Mouse (Mus musculus): ENCODE data around the gene Exosc5. TPM values are rescaled to one million over a fixed set of nuclear protein-coding genes. Genes with fewer than 3 reads are reported as not detected.

Gene Exosc5
- total and polyA plus RNA-seq, 3 experiments, result 105 to 125 (median 123) TPM

GRCm38 (mm10) chr7:25674719-25675300 lies 15.8 kb downstream of the Exosc5 start, which contains the start of gene Tmem91:
Gene Tmem91, minus strand, starts transcription at chr7:25675166.
- Histone ChIP-seq H3K27ac (ENCODE audit: insufficient read depth, low read depth) (no peak within 1 kb of the TSS), H3K4me1 (ENCODE audit: control insufficient read depth in 1 of 2, insufficient read depth in 2 of 2) (peaks cover 5 to 28% of the 10 kb centered on the region in 2 experiments; a peak in 3 of 4 replicates), H3K4me2 (ENCODE audit: insufficient read depth, low read depth, poor library complexity, severe bottlenecking) (no peak within 1 kb of the TSS), H3K4me3 (replicated peaks in 1 of 3; ENCODE audit: low read depth in 2 of 3, low read length in 2 of 3, poor library complexity in 1 of 3) (no peak within 1 kb of the TSS), H3K9me3 (replicated peaks; ENCODE audit: low read length) (peaks cover 6% of the 10 kb centered on the region), H3K79me2 (replicated peaks; ENCODE audit: control insufficient read depth, extremely low read depth, insufficient read depth, poor library complexity, severe bottlenecking) (no peaks in the 10 kb centered on the region), H3K9ac (ENCODE audit: insufficient read depth, low read depth) (no peak within 1 kb of the TSS), H3K36me3 (replicated peaks in 1 of 2; ENCODE audit: control insufficient read depth in 1 of 2, insufficient read depth in 1 of 2, low read length in 1 of 2) (peaks cover 2 to 22% of the 10 kb centered on the region in 2 experiments), H3K27me3 (replicated peaks) (no peaks in the 10 kb centered on the region)
- DNase-seq (ENCODE audit: extremely low read depth), result no peak
- dilution Hi-C loops (cut with MboI; ENCODE audit: extremely low pct_ligation_motif_present, extremely low pct_unique_long_range_greater_than_20kb, low sequenced_read_pairs) (no loop called here), in situ Hi-C loops (cut with MboI; ENCODE audit: low pct_ligation_motif_present, low pct_unique_long_range_greater_than_20kb, low sequenced_read_pairs) (no loop called here)
- TF ChIP-seq POLR2AphosphoS2 (IDR thresholded peaks at IDR 0.05; ENCODE audit: low read depth, low read length) (peak; percentile 16; the same call in 1 of the 2 replicates), ZMIZ1 (IDR thresholded peaks at IDR 0.05; ENCODE audit: low read depth, low read length) (no peak)

- no peaks in the 10 kb centered on the region for H3K79me2 ChIP-seq (replicated peaks; ENCODE audit: control insufficient read depth, extremely low read depth, insufficient read depth, poor library complexity, severe bottlenecking)
- H3K36me3 ChIP-seq (replicated peaks in 1 of 2; ENCODE audit: control insufficient read depth in 1 of 2, insufficient read depth in 1 of 2, low read length in 1 of 2), result peaks cover under 1 to 16% of the 10 kb centered on the region in 2 experiments
- dilution Hi-C loops (cut with MboI; ENCODE audit: extremely low pct_ligation_motif_present, extremely low pct_unique_long_range_greater_than_20kb, low sequenced_read_pairs), result no loop called here
- in situ Hi-C loops (cut with MboI; ENCODE audit: low pct_ligation_motif_present, low pct_unique_long_range_greater_than_20kb, low sequenced_read_pairs), result no loop called here
- TF ChIP-seq MEF2A (IDR thresholded peaks at IDR 0.05; ENCODE audit: borderline replicate concordance, low read depth, low read length), result no peak
- TF ChIP-seq BHLHE40 (IDR thresholded peaks at IDR 0.05; ENCODE audit: low read depth, low read length), result no peak
- no peak for TF ChIP-seq RCOR1 (conservative IDR thresholded peaks at IDR 0.05; ENCODE audit: low read depth, low read length)
- TF ChIP-seq E2F4 (IDR thresholded peaks at IDR 0.05; ENCODE audit: insufficient replicate concordance, low read depth, low read length), result no peak
- no peak for TF ChIP-seq POLR2A (IDR thresholded peaks at IDR 0.05; ENCODE audit: low read depth, low read length)
- TF ChIP-seq ELF1 (IDR thresholded peaks at IDR 0.05; ENCODE audit: low read depth, low read length), result no peak
- no peak for TF ChIP-seq KAT2A (IDR thresholded peaks at IDR 0.05; ENCODE audit: insufficient replicate concordance, low read length)
- no peak for TF ChIP-seq USF1 (IDR thresholded peaks at IDR 0.05; ENCODE audit: low read depth, low read length)
- TF ChIP-seq ZMIZ1 (IDR thresholded peaks at IDR 0.05; ENCODE audit: low read depth, low read length), result no peak
- no peak for TF ChIP-seq GABPA (IDR thresholded peaks at IDR 0.05; ENCODE audit: insufficient replicate concordance, low read depth, low read length)
- TF ChIP-seq MAZ (IDR thresholded peaks at IDR 0.05; ENCODE audit: low read depth, low read length), result no peak
- TF ChIP-seq TCF12 (IDR thresholded peaks at IDR 0.05; ENCODE audit: low read depth, low read length), result no peak
- no peak for DNase-seq (ENCODE audit: extremely low read depth)
- no peak overlapping the region for H3K4me3 ChIP-seq (replicated peaks in 1 of 3; ENCODE audit: low read depth in 2 of 3, low read length in 2 of 3, poor library complexity in 1 of 3)
- H3K27me3 ChIP-seq (replicated peaks), result no peaks in the 10 kb centered on the region
- no peak overlapping the region for H3K4me2 ChIP-seq (ENCODE audit: insufficient read depth, low read depth, poor library complexity, severe bottlenecking)
- H3K4me1 ChIP-seq (ENCODE audit: control insufficient read depth in 1 of 2, insufficient read depth in 2 of 2), result peaks cover 5 to 31% of the 10 kb centered on the region in 2 experiments; a peak in 3 of 4 replicates
- no peak overlapping the region for H3K27ac ChIP-seq (ENCODE audit: insufficient read depth, low read depth)
- H3K9me3 ChIP-seq (replicated peaks; ENCODE audit: low read length), result peaks cover 6% of the 10 kb centered on the region
- H3K9ac ChIP-seq (ENCODE audit: insufficient read depth, low read depth), result no peak overlapping the region
These were observed 16.4 kb downstream of the Exosc5 start for GRCm38 (mm10) chr7:25675405-25675804.
